Mouse (Mus musculus): ENCODE results near the gene Utp20.

- TF ChIP-seq EP300 (IDR thresholded peaks at IDR 0.05; ENCODE audit: insufficient read depth, low read depth, low read length) (no peak), CTCF (IDR thresholded peaks at IDR 0.05) (no peak)
Measured at GRCm38 (mm10) chr10:88765431-88766142, 61.0 kb downstream of the Utp20 start.
